Mouse (Mus musculus): ENCODE measurements around the gene Enkd1.

Gene Enkd1

DNA sequence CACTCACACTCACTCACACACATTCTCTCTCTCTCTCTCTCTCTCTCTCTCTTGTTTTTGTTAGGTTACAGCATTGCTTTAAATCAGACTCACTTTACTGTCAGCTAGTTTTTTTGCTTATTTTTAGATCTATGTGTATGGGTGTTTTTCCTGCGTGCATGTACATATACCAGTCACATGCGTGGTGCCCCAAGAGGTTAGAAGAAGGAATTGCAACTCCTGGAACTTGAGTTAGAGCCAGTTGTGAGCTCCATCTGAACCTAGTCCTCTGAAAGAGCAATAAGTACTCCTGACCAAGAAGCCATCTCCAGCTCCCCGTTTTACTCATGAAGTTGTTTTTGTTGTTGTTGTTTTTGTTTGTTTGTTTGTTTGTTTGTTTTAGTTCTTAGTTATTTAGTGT, 46.8 kb downstream of the Enkd1 start:
- DNase-seq (ENCODE audit: low read depth, low spot score), result no peak

- no peak for DNase-seq (ENCODE audit: low read depth, low spot score)
Observed at GRCm38 (mm10) chr8:105657641-105658040, 50.4 kb downstream of the Enkd1 start.
